Mouse (Mus musculus): ENCODE measurements around the gene Adgrg2. TPM values are rescaled to one million over a fixed set of nuclear protein-coding genes. Genes with fewer than 3 reads are reported as not detected.

Adgrg2 gene
- not detected for polyA plus RNA-seq (2017; shearing (Covaris generic))

GRCm38 (mm10) chrX:160390464-160390956 is at the start of gene Adgrg2:
TSS of gene Adgrg2 (plus strand) at chrX:160390690.
- no peak for ATAC-seq

- no peak for ATAC-seq
These were observed 39.5 kb upstream of the Adgrg2 start for GRCm38 (mm10) chrX:160350995-160351394.

DNA sequence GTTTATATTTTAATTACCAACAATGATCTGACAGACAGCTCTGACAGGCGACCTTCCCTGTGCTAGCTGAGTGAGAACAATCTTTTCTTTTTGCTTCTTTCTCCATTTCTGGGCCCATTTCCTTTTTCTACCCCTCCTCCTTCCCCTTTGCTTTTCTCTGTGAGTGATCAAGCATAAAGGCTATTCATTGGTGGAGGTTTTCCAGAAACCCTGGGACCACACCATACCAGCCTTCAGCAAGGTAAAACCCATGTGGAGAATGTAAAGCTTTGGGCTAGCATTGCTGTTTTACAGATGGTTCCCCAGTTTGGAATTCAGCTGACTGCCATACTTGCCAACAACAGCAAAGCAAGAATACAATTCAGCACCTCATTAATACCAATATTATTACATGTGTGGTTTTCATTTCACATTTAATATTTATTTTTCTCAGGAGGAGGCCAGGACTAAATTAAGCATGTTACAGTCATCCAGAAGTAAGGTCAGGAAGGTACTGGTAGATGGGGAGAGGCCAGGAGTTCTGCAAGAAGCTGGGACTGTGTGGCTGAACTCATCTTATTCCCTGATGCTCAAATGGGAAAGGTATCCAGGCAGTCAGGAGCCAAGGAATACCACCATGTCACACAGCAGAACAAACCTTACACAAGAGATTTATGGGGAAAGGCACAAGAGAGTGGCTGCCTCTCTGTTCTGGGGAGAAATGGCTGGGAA is 38.4 kb upstream of the Adgrg2 start:
- ATAC-seq = no peak

DNA sequence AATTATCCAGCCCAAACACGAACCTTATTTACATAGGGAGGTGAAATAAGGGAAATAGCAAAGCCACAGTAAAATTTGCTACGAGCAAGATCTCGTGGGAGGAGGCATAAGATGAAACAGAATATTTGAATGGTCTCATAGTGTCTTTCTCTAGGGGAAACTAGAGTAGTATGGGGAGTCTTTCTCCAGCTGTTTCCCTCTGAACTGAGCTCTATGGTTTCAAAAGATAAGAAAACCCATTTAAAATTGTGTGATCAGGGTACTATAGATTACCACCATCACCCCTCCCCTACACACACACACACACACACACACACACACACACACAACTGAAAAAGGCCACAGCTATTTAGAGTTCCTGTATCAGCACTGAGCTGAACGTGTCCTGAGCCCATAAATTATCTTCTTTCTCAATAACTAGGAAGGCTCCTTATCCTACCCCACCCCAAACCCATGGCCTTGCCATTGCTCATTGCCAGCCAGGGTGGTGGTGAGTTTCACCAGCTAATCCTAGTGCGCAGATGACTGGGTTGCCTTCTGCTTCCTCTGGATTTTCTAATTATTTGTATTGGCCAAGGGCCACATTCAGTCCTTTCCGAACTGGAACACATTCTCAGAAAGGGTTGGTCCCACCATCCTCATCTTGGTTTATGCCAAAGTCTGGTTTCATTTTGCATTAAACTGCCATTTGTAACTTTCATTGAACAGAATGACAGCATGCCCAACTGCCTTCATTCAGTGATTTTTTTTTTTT is 5.6 kb upstream of the Adgrg2 start:
- no peak for ATAC-seq

- no peak for ATAC-seq
These were observed 5.1 kb upstream of the Adgrg2 start for GRCm38 (mm10) chrX:160385502-160385772.

DNA sequence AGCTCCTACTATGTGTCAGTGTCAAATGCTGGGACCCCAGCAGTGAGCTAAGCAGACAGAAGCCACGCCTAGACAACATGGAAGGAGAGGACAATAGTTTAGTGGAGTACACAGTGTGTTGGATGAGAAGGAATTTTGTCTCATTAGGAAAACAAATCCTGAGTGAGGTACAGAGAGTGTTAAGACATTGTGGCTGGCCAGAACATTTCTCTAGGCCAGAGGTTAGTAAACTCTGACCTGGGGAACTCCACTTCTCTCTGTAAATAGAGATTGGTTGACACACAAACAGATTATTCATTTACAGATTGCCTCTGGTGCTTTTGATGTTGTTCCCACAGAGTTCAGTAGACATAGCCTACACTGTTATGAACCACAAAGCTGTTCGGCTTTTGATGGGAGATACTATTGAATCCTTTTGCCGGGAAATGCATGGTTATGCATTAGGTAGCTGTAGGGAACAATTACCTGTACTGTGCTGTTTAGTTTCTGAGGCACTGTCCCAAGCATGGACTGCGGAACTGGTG is 22.5 kb downstream of the Adgrg2 start:
- no peak for ATAC-seq

DNA sequence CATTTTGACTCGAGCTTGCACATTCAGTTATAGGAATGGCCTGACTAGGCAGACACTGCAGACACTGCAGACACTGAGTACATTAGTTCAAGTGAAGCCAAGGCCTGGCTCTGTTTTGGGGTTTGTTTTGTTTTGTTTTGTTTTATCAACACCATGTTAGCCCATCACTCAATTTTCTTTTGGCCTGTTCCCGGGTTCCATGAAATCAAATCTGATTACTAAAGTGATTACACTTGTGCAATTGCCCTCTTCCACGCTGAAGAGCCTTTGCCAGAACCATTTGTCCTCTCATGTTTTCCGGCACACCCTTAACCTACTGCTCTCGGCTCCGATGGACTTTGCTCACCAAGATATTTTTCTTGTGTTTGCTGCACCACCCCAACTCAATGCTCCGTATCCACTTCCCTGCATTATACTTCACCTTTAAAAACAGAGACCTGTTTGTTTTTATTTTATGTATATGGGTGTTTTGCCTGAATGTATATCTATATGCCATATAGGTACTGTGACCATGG is 23.4 kb downstream of the Adgrg2 start:
- no peak for ATAC-seq

DNA sequence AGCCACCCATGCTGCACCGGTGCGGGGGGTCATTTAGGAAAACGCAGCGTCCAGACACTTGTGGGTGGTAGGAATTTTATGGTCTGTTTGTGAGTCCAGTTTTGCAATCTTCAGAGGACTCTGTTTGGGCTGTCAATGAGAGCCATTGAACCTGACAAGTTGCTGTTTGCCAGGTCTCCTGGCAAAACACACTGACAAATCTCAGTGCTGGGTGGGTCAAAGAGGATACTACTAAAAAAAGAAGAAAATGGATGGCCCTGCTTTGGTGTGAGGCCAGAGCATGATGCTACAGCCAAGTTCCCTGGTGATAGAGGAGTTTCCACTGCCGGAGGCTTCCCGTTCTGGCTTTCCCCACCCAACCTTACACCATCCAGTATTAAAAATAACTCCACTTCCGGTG is 27.9 kb downstream of the Adgrg2 start:
- ATAC-seq = no peak

GRCm38 (mm10) chrX:160423737-160424136 is 33.2 kb downstream of the Adgrg2 start:
- ATAC-seq = no peak

GRCm38 (mm10) chrX:160426486-160426885 is 36.0 kb downstream of the Adgrg2 start:
- no peak for ATAC-seq

DNA sequence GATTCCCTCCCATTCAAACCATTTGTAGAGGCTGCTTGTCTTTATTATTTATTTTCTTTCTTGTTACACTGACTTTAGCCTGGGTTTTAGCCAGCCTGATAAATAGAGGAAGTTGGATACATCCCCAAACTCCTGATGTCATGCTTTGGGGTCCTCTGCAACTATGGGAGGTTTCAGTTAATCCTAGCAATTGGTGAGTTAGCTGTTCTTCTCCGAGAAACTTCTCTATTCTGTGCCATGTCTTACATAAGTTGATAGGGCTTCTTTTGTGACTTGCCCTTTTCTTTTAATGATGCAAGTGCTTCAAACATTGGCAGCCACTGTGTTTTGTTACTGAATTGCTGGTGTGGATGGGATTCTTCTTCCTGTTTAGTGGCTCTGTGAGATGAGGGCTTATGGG is 36.4 kb downstream of the Adgrg2 start:
- no peak for ATAC-seq

DNA sequence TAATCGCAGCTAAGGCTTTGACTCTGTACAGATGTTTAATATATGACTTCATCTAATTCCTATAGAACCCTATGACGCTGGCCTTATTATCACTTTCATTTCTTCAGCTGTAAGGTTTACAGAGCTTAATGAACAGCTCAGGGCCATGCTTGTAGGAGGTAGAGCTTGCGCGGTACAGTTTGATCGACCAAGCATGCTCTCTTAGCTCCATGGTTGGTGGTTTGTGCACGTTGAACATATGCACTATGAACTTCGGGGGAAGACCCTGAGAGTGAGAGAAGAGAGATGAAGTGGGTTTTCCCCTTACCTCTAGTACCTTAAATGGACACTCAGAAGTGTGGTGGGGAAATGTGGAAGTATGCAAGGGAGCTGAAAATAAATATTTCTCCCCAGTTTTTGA is 41.7 kb downstream of the Adgrg2 start:
- no peak for ATAC-seq

- ATAC-seq = no peak
These were observed 50.8 kb downstream of the Adgrg2 start for GRCm38 (mm10) chrX:160441272-160441671.

GRCm38 (mm10) chrX:160448351-160448750 is 57.9 kb downstream of the Adgrg2 start:
- ATAC-seq = no peak

DNA sequence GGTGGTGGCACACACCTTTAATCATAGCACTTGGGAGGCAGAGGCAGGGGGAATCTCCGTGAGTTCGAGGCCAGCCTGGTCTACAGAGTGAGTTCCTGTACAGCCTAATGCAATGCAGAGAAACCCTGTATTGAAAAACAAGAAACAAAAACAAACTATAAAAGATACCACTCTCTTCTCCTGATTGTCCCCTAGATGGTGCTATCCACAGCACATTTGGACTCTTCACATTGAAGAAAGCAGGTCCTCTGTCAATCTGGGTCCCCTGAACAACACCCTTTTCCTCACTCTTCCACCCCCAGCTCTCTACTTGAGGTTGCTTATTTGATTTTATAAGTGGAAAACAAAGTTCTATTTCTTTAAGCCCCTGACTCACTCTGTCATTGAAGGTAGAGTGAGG is 58.9 kb downstream of the Adgrg2 start:
- no peak for ATAC-seq

GRCm38 (mm10) chrX:160455686-160456085 is 65.2 kb downstream of the Adgrg2 start:
- no peak for ATAC-seq

DNA sequence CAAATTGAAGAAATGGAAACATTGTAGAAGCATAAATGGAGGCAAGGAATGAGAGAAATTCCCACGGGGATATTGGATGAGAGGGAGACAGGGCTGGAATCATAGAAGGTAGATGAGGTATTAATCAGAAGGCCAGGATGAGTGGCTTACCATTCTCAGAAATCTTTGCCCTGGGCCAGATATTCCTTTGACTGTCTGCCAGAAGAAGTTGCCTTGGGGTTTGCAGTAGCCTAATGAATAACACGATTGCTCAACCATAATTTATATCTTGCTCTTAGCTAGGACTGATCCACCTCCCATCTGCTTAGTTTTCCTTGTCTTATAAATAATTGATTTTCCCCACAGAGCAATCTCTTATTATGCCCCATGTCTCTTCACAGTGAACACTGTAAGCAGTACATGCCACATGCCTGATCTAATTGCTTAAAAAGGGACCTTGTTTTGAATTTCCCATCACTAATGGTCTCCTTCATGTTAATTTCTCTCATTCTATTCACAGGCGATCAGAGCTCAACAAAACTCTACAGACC is 80.8 kb downstream of the Adgrg2 start:
- ATAC-seq = no peak

- no peak for ATAC-seq
These were observed 99.3 kb downstream of the Adgrg2 start for GRCm38 (mm10) chrX:160489784-160490183.

- no peak for ATAC-seq
These were observed 103.8 kb downstream of the Adgrg2 start for GRCm38 (mm10) chrX:160494333-160494732.

DNA sequence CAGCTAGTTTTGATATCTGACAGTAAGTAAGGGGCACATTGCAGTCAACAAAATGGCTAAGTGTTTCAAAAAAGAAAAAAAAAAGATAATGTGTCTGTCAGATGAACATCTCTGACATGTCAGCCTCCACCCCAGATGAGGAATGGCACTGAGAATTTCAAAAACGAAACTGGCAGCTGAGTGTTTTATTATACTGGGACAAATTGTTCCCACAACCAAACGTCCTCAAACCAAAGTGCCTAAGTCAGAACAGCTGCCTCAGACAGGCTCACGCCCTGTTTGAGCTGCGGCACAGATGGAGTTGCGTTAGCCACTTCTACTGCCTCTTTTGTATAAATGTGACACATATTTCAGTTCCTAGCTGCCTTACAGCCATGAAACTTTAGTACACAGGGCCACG is 104.4 kb downstream of the Adgrg2 start:
- ATAC-seq = no peak

DNA sequence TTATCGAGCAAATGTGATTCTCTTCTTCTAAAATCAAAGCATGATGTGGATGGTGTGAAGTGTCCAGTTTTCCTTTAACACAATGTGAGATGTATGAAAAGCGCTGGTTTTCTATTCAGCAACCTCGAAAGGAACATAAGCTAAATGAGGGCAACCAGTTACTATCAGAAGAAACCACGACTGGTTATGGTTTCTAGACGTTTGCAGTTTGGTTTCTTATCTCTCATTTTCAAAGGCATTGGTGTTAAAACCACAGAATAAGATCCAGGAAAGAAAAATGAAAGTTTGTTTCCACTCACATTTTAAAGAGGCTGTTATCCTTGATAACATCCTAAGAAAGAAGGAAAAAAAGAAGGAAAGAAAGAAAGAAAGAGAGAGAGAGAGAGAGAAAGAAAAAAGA is 106.0 kb downstream of the Adgrg2 start:
- ATAC-seq = no peak

- no peak for ATAC-seq
These were observed 110.6 kb downstream of the Adgrg2 start for GRCm38 (mm10) chrX:160501095-160501494.

GRCm38 (mm10) chrX:160501687-160502047 is 111.2 kb downstream of the Adgrg2 start:
- peak; percentile 11 for ATAC-seq
